Mouse (Mus musculus) midbrain, postnatal 0 days (tissue): ENCODE results near the gene Fam20a. TPM values are rescaled to one million over a fixed set of nuclear protein-coding genes. Genes with fewer than 3 reads are reported as not detected.
A peak's percentile ranks its signal among the peaks of the same experiment; 100 is the strongest.

ENCODE experiments used
- ATAC-seq: fragments of 200-750 bp; cut with Nextera tagmentation; 2 replicates; pipeline ENCODE4 v1.8.0; 2017; ENCODE audit warnings: moderate number of reproducible peaks, mild to moderate bottlenecking, moderate TSS enrichment, moderate library complexity; ENCODE audit not compliant: low FRiP score
- DNase-seq: peaks from one replicate; pipeline ENCODE4 v3.0.0-alpha.2; 2015; ENCODE audit warnings: low spot score
- H3K27ac ChIP-seq: fragments of 300-500 bp; sonication (generic); 2 replicates; pipeline ENCODE4 v1.5.1; 2014; ENCODE audit warnings: low read depth, mild to moderate bottlenecking, low read length, mixed read lengths
- H3K27me3 ChIP-seq: fragments of 300-500 bp; sonication (generic); 2 replicates; pipeline ENCODE4 v1.6.1; 2014; ENCODE audit warnings: low read length, control low read depth, mixed read lengths; ENCODE audit not compliant: insufficient read depth
- H3K36me3 ChIP-seq: fragments of 300-500 bp; sonication (generic); 2 replicates; pipeline ENCODE4 v1.6.1; 2014; ENCODE audit warnings: low read length, control low read depth, mixed read lengths; ENCODE audit not compliant: insufficient read depth
- H3K4me1 ChIP-seq: fragments of 300-500 bp; sonication (generic); 2 replicates; pipeline ENCODE4 v1.6.1; 2014; ENCODE audit warnings: mild to moderate bottlenecking, control low read depth, antibody characterized with exemption, low read length, mixed read lengths; ENCODE audit not compliant: insufficient read depth
- H3K4me2 ChIP-seq: fragments of 300-500 bp; sonication (generic); 2 replicates; pipeline ENCODE4 v1.6.1; 2014; ENCODE audit warnings: low read depth, mild to moderate bottlenecking, low read length, mixed read lengths; ENCODE audit not compliant: poor library complexity, severe bottlenecking
- H3K4me3 ChIP-seq: fragments of 300-500 bp; sonication (generic); 2 replicates; pipeline ENCODE4 v1.5.1; 2014; ENCODE audit warnings: low read depth, mild to moderate bottlenecking, low read length, moderate library complexity
- H3K9ac ChIP-seq: fragments of 300-500 bp; sonication (generic); replicated peaks from 2 replicates; pipeline ENCODE4 v1.6.1; 2014; ENCODE audit warnings: mild to moderate bottlenecking, low read length, moderate library complexity, mixed read lengths; ENCODE audit not compliant: poor library complexity, severe bottlenecking
- H3K9me3 ChIP-seq: fragments of 300-500 bp; sonication (generic); 2 replicates; pipeline ENCODE4 v1.6.1; 2016; ENCODE audit warnings: low read length, control low read depth
- CTCF ChIP-seq: IDR thresholded peaks from 2 replicates; pipeline ENCODE4 v1.5.1; 2016; ENCODE audit warnings: antibody characterized with exemption, mild to moderate bottlenecking
- WGBS: fragments of 180-500 bp; shearing (Covaris S2); extraction: QIAGEN DNeasy Blood & Tissue Kit; methylation state at CpG from one replicate; pipeline ENCODE4 v1.1.7; 2014; 5-methylcytosine and 5-hydroxymethylcytosine counted together
- polyA plus RNA-seq: library from polyadenylated mRNA; unstranded; fragments of >200 nt; fragmentation: Nextera tagmentation; extraction: Ambion mirVana; gene quantifications from 2 replicates; pipeline ENCODE4 v1.2.1, GENCODE M21; 2015
- total RNA-seq: library from RNA; depleted of rRNA; stranded (reverse); fragments of >200 nt; gene quantifications from 2 replicates; pipeline ENCODE4 v1.2.3, GENCODE M21; 2014

The Fam20a gene
- total and polyA plus RNA-seq, 2 experiments from 2014 or later = 6.1 to 8.9 TPM

DNA sequence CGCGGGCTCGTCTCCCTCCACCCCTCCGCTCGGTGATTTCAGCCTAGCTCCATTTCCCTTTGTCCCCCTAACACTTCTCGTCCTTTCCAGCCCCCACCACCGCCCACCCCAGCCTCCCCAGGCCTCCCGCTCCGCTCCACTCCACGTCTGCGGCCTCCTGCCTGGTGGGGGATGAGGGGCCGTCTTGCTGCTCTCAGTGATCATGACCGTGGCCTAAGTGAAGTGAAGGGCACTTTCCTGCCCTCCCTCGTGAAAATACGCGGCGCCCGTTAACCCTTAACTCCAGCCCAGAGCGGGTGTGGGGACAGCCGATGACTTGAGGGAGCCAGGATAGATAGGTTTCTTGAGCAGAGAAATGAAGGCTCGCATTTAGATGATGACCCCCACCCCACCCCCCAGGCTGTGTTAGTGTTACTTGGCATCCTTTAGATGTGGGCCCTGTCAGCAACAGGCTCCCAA lies 70.5 kb downstream of the Fam20a start:
- Histone ChIP-seq H3K9me3 (no peaks in the 10 kb centered on the region), H3K36me3 (peaks cover 17% of the 10 kb centered on the region; the same call in 1 of the 2 replicates), H3K9ac (peak overlapping the region; percentile 97), H3K27ac (peak overlapping the region; percentile 98), H3K4me1 (peaks cover 29% of the 10 kb centered on the region), H3K4me3 (peak overlapping the region; percentile 97), H3K4me2 (peak overlapping the region; percentile 69), H3K27me3 (no peaks in the 10 kb centered on the region)
- WGBS = under 1% methylated on average over 21 of the region's 21 CpGs
- DNase-seq (peak; percentile 14), ATAC-seq (no peak)
- TF ChIP-seq CTCF = no peak

DNA sequence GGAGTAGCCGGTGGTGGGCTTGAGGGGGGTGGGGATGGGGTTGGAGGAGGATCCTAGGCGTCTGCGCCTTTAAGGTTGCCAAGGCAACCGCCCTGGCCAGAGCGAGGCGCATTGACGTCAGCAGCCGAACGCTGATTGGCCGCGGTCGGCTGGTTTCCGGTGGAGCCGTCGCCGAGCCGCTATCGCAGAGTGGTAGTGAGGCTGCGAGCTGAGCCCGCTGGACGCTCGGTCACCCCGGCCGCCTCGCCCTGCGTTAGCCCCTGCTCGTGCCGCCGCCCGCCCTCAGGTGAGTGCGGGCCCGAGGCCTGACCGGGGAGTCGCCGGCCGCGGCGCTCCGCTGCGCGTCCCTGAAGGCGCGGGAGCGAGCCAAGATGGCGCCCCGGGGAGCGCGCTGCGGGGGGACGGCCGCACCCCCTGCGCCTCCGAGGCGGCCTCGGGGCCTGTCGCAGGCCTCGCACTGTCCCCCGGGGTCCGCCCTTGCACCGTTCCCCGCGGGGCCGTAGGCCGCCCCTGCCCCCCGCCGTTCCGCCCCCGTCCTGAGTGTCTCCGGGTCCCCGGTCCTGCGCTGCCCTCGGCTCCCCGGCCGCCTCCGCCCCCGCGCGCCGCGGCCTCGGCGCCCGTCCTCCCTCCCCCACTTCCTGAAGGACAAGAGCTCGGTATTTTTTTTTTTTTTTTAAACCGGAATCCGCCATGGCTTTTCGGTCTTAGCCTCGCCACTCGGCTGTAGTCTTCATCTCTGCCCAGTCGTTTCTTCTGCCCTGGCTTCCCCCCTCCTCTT lies 71.1 kb downstream of the Fam20a start:
- no peak for TF ChIP-seq CTCF
- H3K4me3 ChIP-seq = peak overlapping the region; percentile 97
- H3K9ac ChIP-seq = peak overlapping the region; percentile 97
- H3K27ac ChIP-seq = peak overlapping the region; percentile 98
- peaks cover 12% of the 10 kb centered on the region; the same call in 1 of the 2 replicates for H3K36me3 ChIP-seq
- H3K9me3 ChIP-seq = no peaks in the 10 kb centered on the region
- DNase-seq = peak; percentile 98
- under 1% methylated on average over 60 of the region's 90 CpGs for WGBS
- H3K4me1 ChIP-seq = peaks cover 29% of the 10 kb centered on the region
- peak overlapping the region; percentile 69 for H3K4me2 ChIP-seq
- no peaks in the 10 kb centered on the region for H3K27me3 ChIP-seq
- peak; percentile 94 for ATAC-seq

DNA sequence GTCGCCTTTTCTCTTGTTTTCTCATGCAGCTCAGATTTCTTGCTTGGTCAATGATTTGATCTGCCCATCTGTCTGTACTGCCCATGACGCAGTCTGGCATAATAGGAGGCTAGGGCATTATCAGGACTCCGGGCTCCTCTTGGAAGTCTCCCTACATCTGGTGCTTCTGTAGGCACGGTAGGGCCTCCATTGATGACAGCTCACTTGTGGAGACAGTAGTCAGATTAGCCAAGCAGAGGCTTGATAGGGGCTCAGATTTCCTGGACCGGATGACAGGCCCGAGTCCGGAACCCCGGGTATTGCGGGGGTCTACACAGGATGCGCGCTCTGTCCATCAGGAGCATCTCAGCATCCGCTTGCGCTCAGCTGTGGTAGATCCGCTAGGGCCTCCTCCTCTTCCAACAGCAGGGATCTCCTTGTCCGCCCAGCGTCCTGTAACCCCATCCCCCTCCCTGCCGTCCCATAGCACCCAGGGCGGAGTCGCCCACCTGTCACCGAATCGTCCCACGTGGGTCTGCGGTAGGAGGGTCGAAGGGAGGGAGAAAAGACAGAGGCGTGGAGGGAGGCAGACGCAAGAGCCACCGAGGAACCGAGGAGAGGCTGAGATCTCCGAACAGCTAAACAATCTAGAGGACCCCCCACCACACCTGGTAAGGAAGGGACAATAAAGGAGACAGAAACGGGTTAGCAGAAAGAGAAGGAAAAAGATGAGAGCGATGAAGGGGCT lies 71.9 kb downstream of the Fam20a start:
- no peak for TF ChIP-seq CTCF
- Histone ChIP-seq H3K27ac (peak overlapping the region; percentile 98), H3K4me1 (peaks cover 29% of the 10 kb centered on the region), H3K9ac (peak overlapping the region; percentile 97), H3K4me3 (peak overlapping the region; percentile 97), H3K27me3 (no peaks in the 10 kb centered on the region), H3K4me2 (peak overlapping the region; percentile 69), H3K36me3 (peaks cover 12% of the 10 kb centered on the region; the same call in 1 of the 2 replicates), H3K9me3 (no peaks in the 10 kb centered on the region)
- under 1% methylated on average over 31 of the region's 31 CpGs for WGBS
- DNase-seq (peak; percentile 89), ATAC-seq (peak; percentile 88)

DNA sequence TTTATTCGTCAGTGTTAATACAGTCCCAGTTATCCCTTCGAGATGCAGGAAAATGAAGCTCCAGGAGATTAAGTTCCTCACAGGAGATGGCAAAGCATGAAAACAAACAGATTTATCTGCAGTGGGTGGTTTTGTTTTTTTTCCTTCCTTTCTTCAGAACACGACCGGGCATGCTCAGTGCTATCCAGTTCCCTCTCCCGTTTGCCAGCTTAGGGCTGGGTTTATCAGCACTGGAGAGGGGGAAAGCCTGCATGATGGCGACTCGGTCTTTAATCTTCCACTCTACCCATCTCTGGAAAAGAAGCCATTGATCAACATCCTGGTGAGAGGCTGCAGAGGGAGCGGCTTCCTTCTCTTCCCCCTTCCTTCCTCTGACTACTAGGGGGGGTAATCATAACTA lies 72.9 kb downstream of the Fam20a start, which contains the start of gene Prkar1a:
TSS of gene Prkar1a (plus strand) at position 200 of the 400 bp plus-strand sequence.
- TF ChIP-seq CTCF = no peak
- Histone ChIP-seq H3K27ac (peak within 1 kb of the TSS; percentile 98), H3K4me1 (peaks cover 29% of the 10 kb centered on the region), H3K4me3 (peak within 1 kb of the TSS; percentile 97), H3K27me3 (no peaks in the 10 kb centered on the region), H3K4me2 (peak within 1 kb of the TSS; percentile 69), H3K9me3 (no peaks in the 10 kb centered on the region), H3K36me3 (peaks cover 6% of the 10 kb centered on the region; the same call in 1 of the 2 replicates), H3K9ac (peak within 1 kb of the TSS; percentile 97)
- ATAC-seq (no peak), DNase-seq (peak; percentile 69)
- 14% methylated on average over 8 of the region's 8 CpGs for WGBS

GRCm38 (mm10) chr11:109648510-109648909 lies 73.6 kb downstream of the Fam20a start:
- 29% methylated on average over 7 of the region's 7 CpGs for WGBS
- H3K36me3 ChIP-seq = no peaks in the 10 kb centered on the region
- no peak for ATAC-seq
- peak overlapping the region; percentile 97; the same call in 1 of the 2 replicates for H3K9ac ChIP-seq
- H3K4me1 ChIP-seq = peaks cover 27% of the 10 kb centered on the region
- H3K4me3 ChIP-seq = no peak overlapping the region
- peak; percentile 83 for DNase-seq
- TF ChIP-seq CTCF = no peak
- H3K4me2 ChIP-seq = peak overlapping the region; percentile 69
- H3K27me3 ChIP-seq = no peaks in the 10 kb centered on the region
- peak overlapping the region; percentile 98 for H3K27ac ChIP-seq
- no peaks in the 10 kb centered on the region for H3K9me3 ChIP-seq
